Mouse (Mus musculus) neural tube, embryonic 12.5 days (tissue): ENCODE data around the gene Tnk1. TPM values are rescaled to one million over a fixed set of nuclear protein-coding genes. Genes with fewer than 3 reads are reported as not detected.

ENCODE experiments used
- ATAC-seq: fragments of 200-750 bp; cut with Nextera tagmentation; 2 replicates; pipeline ENCODE4 v1.8.0; 2017; ENCODE audit warnings: low read depth, mild to moderate bottlenecking, moderate TSS enrichment, moderate library complexity; ENCODE audit not compliant: low FRiP score
- H3K27ac ChIP-seq: fragments of 300-500 bp; sonication (generic); 2 replicates; pipeline ENCODE4 v1.5.1; 2016
- H3K27me3 ChIP-seq: fragments of 300-500 bp; sonication (generic); replicated peaks from 2 replicates; pipeline ENCODE4 v1.6.1; 2016; ENCODE audit warnings: mild to moderate bottlenecking
- H3K36me3 ChIP-seq: fragments of 300-500 bp; sonication (generic); 2 replicates; pipeline ENCODE4 v1.6.1; 2016; ENCODE audit warnings: mild to moderate bottlenecking
- H3K4me1 ChIP-seq: fragments of 300-500 bp; sonication (generic); 2 replicates; pipeline ENCODE4 v1.6.1; 2016
- H3K4me2 ChIP-seq: fragments of 300-500 bp; sonication (generic); replicated peaks from 2 replicates; pipeline ENCODE4 v1.6.1; 2016; ENCODE audit warnings: mild to moderate bottlenecking
- H3K4me3 ChIP-seq: fragments of 300-500 bp; sonication (generic); 2 replicates; pipeline ENCODE4 v1.5.1; 2016
- H3K9ac ChIP-seq: fragments of 300-500 bp; sonication (generic); 2 replicates; pipeline ENCODE4 v1.6.1; 2016; ENCODE audit warnings: mild to moderate bottlenecking
- H3K9me3 ChIP-seq: fragments of 300-500 bp; sonication (generic); 2 replicates; pipeline ENCODE4 v1.6.1; 2016; ENCODE audit warnings: mild to moderate bottlenecking
- WGBS: fragments of 180-500 bp; shearing (Covaris S2); methylation state at CpG from one replicate; pipeline ENCODE4 v1.1.7; 2016; 5-methylcytosine and 5-hydroxymethylcytosine counted together
- polyA plus RNA-seq: library from polyadenylated mRNA; unstranded; fragments of >200 nt; fragmentation: Nextera tagmentation; extraction: Ambion mirVana; gene quantifications from 2 replicates; pipeline ENCODE4 v1.2.1, GENCODE M21; 2016

Tnk1 gene
- polyA plus RNA-seq, 1 experiment from 2014 or later: 0.30 TPM

GRCm38 (mm10) chr11:69835326-69835965 lies 23.1 kb downstream of the Tnk1 start:
- peak overlapping the region; percentile 91 for H3K9ac ChIP-seq
- peak overlapping the region; percentile 90 for H3K4me2 ChIP-seq
- 2% methylated on average over 9 of the region's 9 CpGs for WGBS
- peak overlapping the region; percentile 84 for H3K4me3 ChIP-seq
- peaks cover 45% of the 10 kb centered on the region for H3K4me1 ChIP-seq
- no peaks in the 10 kb centered on the region for H3K9me3 ChIP-seq
- ATAC-seq: no peak
- H3K27ac ChIP-seq: no peak overlapping the region
- H3K36me3 ChIP-seq: peaks cover 31% of the 10 kb centered on the region
- peaks cover 7% of the 10 kb centered on the region for H3K27me3 ChIP-seq

DNA sequence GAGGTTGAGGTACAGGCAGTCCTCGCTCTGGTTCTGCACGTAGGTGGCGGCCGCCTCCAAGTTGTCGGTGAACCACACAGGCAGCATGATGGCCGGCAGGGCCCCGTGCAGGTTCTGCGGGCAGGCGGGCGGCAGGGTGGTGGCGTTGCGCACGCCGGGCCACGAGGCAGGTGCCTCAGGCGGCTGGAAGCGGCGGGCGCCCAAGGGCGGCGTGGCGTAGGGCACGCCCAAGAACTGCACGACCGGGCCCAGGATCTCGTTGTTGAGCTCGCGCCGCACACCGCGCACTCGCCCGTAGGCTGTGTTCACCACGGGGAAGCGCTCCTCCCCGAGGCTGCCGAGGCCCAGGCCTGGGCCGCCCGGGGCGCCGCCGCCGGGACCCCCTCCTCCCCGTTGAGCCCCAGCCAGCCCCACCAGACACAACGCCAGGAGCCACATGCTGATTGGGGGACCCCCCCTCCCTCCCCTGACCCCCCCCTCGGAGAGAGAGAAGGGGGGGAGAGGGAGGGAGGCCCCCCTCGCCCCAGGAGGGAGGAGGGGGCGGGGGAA lies 24.5 kb downstream of the Tnk1 start:
- Histone ChIP-seq H3K27me3 (peaks cover 7% of the 10 kb centered on the region), H3K36me3 (peaks cover 36% of the 10 kb centered on the region), H3K9ac (peak overlapping the region; percentile 91), H3K4me3 (peak overlapping the region; percentile 84), H3K4me1 (peaks cover 45% of the 10 kb centered on the region), H3K27ac (no peak overlapping the region), H3K9me3 (no peaks in the 10 kb centered on the region), H3K4me2 (peak overlapping the region; percentile 90)
- WGBS: 5% methylated on average over 46 of the region's 48 CpGs
- no peak for ATAC-seq

DNA sequence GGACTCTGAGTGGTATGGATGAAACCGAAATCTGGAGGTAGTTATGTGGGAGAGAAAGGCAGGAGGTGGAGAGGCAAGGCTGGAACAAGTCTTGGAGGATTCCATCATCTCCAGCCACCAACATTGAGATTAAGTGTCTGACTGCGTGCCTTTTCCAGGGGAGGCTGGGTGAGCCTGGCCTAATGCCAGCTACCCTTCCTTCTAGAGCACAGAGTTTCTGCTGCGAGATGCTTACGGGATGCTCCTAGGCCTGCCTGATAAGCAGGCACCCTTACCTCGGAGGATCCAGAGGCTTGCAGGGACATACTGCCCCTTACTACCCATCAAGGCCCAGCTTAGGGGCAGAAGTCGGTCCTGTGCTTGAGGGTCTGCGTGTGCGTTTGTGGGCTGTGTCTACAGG lies 25.0 kb downstream of the Tnk1 start:
- no peak overlapping the region for H3K27ac ChIP-seq
- peaks cover 7% of the 10 kb centered on the region for H3K27me3 ChIP-seq
- peaks cover 42% of the 10 kb centered on the region for H3K36me3 ChIP-seq
- no peak for ATAC-seq
- H3K4me1 ChIP-seq: peaks cover 46% of the 10 kb centered on the region
- WGBS: 54% methylated on average over 8 of the region's 8 CpGs
- H3K9me3 ChIP-seq: no peaks in the 10 kb centered on the region
- peak overlapping the region; percentile 91 for H3K9ac ChIP-seq
- peak overlapping the region; percentile 90 for H3K4me2 ChIP-seq
- H3K4me3 ChIP-seq: peak overlapping the region; percentile 84

DNA sequence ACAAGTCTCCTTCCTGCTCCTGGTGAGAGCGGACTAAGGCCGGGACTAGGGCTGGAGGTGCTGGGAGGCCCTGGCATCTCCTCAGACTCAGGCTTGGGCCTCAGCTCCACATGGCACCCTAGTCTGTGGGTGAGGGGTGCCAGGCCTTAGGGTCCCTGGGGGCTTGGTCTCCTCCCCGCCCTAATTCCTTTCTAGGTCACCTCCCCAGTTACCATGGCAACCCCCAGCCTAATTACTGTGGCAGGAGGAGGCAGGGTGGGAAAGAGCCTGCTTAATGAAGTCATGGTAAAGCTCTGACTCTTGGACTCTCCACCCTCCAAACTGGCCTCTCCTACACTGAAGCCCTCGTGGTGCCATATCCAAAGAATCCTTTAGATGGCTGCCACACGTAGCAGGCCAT lies 29.7 kb downstream of the Tnk1 start:
- WGBS: 65% methylated on average over 5 of the region's 5 CpGs
- Histone ChIP-seq H3K9me3 (no peaks in the 10 kb centered on the region), H3K27me3 (peaks cover 7% of the 10 kb centered on the region), H3K27ac (no peak overlapping the region), H3K36me3 (peaks cover 86% of the 10 kb centered on the region), H3K9ac (no peak overlapping the region), H3K4me2 (no peak overlapping the region), H3K4me3 (no peak overlapping the region), H3K4me1 (peaks cover 15% of the 10 kb centered on the region)
- no peak for ATAC-seq

DNA sequence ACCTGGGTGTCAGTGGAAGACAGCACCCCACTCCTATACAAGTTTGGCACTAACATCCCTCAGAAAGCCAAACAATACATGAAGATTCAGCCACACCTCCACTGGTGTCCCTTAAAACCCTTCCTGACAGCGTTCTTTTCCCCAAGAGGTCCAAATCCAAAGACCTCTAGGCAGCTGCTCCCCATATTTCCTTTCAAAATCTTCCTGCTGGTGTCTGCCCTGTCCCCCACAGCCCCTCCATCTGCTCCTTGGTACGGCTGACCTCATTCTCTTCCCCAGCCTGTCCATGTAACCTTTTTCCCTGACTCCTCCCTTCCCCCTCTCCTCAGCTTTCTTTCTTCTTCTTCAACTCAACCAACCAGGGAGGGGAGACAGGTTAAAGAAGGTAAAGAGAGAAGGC lies 35.1 kb downstream of the Tnk1 start:
- WGBS: 72% methylated on average over 2 of the region's 2 CpGs
- H3K4me2 ChIP-seq: no peak overlapping the region
- no peaks in the 10 kb centered on the region for H3K9me3 ChIP-seq
- H3K36me3 ChIP-seq: peaks cover 46% of the 10 kb centered on the region
- ATAC-seq: no peak
- H3K27ac ChIP-seq: no peak overlapping the region
- no peaks in the 10 kb centered on the region for H3K27me3 ChIP-seq
- H3K4me3 ChIP-seq: no peak overlapping the region
- H3K4me1 ChIP-seq: no peaks in the 10 kb centered on the region
- no peak overlapping the region for H3K9ac ChIP-seq

DNA sequence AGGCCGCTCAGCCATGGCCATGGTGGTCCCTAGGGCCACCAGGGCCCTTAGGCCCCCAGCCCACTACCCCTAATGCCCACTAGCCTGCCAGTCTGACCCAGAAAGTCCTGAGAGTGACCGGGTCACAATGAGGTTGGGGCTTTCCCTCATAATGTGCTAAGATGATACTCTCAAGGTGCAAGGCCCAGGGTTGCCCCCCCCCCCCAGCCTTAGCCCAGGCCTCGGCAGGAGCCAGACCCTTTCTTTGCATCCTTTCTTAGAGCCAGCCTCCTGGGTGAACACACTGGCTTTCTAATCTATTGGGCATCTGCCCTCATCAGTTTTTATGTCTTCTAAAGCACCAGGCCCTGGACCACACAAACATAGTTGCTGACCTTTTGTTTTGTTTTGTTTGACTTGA lies 36.5 kb downstream of the Tnk1 start, which contains the start of gene Spem1:
TSS of gene Spem1 (minus strand) at position 101 of the 400 bp plus-strand sequence.
- Histone ChIP-seq H3K27ac (no peak within 1 kb of the TSS), H3K4me2 (no peak within 1 kb of the TSS), H3K4me1 (no peaks in the 10 kb centered on the region), H3K9me3 (peaks cover 7% of the 10 kb centered on the region; the same call in 1 of the 2 replicates), H3K27me3 (no peaks in the 10 kb centered on the region), H3K9ac (no peak within 1 kb of the TSS), H3K4me3 (no peak within 1 kb of the TSS), H3K36me3 (peaks cover 32% of the 10 kb centered on the region)
- 91% methylated on average over 3 of the region's 3 CpGs for WGBS
- ATAC-seq: no peak

- WGBS: 92% methylated on average over 8 of the region's 8 CpGs
- H3K27ac ChIP-seq: no peak overlapping the region
- no peaks in the 10 kb centered on the region for H3K27me3 ChIP-seq
- H3K4me3 ChIP-seq: no peak overlapping the region
- no peaks in the 10 kb centered on the region for H3K4me1 ChIP-seq
- peaks cover 12% of the 10 kb centered on the region; the same call in 1 of the 2 replicates for H3K9me3 ChIP-seq
- peaks cover 2% of the 10 kb centered on the region; the same call in 1 of the 2 replicates for H3K36me3 ChIP-seq
- no peak for ATAC-seq
- H3K4me2 ChIP-seq: no peak overlapping the region
- no peak overlapping the region for H3K9ac ChIP-seq
Observed at GRCm38 (mm10) chr11:69818871-69819270, 39.7 kb downstream of the Tnk1 start.

DNA sequence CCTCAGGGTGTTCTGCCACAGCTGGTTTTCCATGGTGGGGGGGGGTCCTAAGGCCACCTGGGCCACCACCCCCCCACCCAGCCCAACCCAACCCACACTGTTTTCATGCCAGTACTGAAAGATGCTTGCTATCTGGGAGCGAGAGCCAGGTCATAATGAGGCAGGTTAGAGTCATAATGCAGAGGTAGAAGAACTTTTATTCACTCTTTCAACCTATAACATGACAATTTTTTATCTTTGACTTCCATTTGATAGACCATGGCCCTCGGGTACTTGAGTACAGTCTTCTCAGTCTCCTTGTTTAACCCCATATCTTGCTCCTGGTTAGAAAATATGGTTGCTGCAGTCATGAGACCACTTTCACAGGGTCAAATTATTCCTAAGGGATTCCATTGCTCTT lies 40.2 kb downstream of the Tnk1 start, which contains the start of gene Spem2:
TSS of gene Spem2 (minus strand) at position 101 of the 400 bp plus-strand sequence.
- no peak within 1 kb of the TSS for H3K4me2 ChIP-seq
- 81% methylated on average over 2 of the region's 2 CpGs for WGBS

GRCm38 (mm10) chr11:69816520-69816919 lies 42.0 kb downstream of the Tnk1 start:
- H3K9ac ChIP-seq: no peak overlapping the region
- no peaks in the 10 kb centered on the region for H3K4me1 ChIP-seq
- no peaks in the 10 kb centered on the region for H3K36me3 ChIP-seq
- WGBS: 92% methylated on average over 12 of the region's 12 CpGs
- no peak for ATAC-seq
- no peak overlapping the region for H3K4me3 ChIP-seq
- no peak overlapping the region for H3K27ac ChIP-seq
- no peaks in the 10 kb centered on the region for H3K27me3 ChIP-seq
- no peak overlapping the region for H3K4me2 ChIP-seq
- H3K9me3 ChIP-seq: peaks cover 12% of the 10 kb centered on the region; the same call in 1 of the 2 replicates

More for the DNA sequence above, 40.2 kb downstream of the Tnk1 start, which contains the start of gene Spem2:
- H3K9me3 ChIP-seq: peaks cover 12% of the 10 kb centered on the region; the same call in 1 of the 2 replicates
- no peaks in the 10 kb centered on the region for H3K36me3 ChIP-seq
- no peak within 1 kb of the TSS for H3K27ac ChIP-seq
- no peaks in the 10 kb centered on the region for H3K4me1 ChIP-seq
- ATAC-seq: no peak
- no peaks in the 10 kb centered on the region for H3K27me3 ChIP-seq
- H3K9ac ChIP-seq: no peak within 1 kb of the TSS
- no peak within 1 kb of the TSS for H3K4me3 ChIP-seq

DNA sequence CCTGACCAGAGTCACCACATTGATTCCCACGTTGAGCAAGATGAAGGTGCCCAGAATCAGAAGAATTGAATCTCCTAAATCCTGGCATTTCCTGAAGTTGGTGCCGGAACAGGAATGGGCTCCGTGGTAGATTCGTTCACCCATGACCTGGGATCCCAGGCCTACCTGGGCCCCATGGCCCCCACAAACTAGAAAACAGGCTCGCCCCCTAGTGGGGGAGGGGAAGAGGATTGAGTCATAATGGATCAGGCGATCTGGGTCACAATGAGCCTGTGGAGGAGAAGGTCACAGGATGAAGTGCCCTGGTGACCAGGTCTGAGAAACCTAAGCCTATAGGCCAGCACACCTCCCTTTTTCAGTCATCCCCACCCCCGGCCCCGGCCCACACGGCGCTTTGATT lies 43.4 kb downstream of the Tnk1 start, which contains the start of gene Gm39566:
TSS of gene Gm39566 (minus strand) at position 144 of the 400 bp plus-strand sequence.
- no peak within 1 kb of the TSS for H3K4me3 ChIP-seq
- no peak within 1 kb of the TSS for H3K4me2 ChIP-seq
- no peaks in the 10 kb centered on the region for H3K36me3 ChIP-seq
- 63% methylated on average over 10 of the region's 10 CpGs for WGBS
- no peak within 1 kb of the TSS for H3K27ac ChIP-seq
- peaks cover 12% of the 10 kb centered on the region; the same call in 1 of the 2 replicates for H3K9me3 ChIP-seq
- no peak within 1 kb of the TSS for H3K9ac ChIP-seq
- no peaks in the 10 kb centered on the region for H3K4me1 ChIP-seq
- no peak for ATAC-seq
- H3K27me3 ChIP-seq: no peaks in the 10 kb centered on the region

DNA sequence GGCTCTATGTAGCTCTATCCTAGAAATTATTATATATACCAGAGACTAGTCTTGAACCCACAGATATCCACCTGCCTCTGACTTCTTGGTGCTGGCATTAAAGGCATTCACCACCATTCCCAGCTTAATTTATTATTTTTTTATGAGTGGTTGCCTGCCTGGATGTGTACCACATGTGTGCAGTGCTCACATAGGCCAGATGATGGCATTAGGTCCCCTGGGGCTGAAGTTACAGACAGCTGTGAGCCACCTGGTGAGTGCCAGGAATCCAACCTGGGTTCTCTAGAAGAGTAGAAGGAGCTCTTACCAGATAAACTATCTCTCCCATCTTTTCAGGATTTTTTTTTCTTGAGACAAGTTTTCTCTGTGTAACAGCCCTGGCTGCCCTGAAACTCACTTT lies 48.2 kb downstream of the Tnk1 start:
- Histone ChIP-seq H3K9me3 (peaks cover 5% of the 10 kb centered on the region; the same call in 1 of the 2 replicates), H3K27ac (no peak overlapping the region)
- ATAC-seq: no peak

GRCm38 (mm10) chr11:69807641-69808040 lies 50.9 kb downstream of the Tnk1 start:
- no peak overlapping the region for H3K4me3 ChIP-seq
- 90% methylated on average over 2 of the region's 2 CpGs for WGBS
- peaks cover 25% of the 10 kb centered on the region for H3K4me1 ChIP-seq
- no peaks in the 10 kb centered on the region for H3K36me3 ChIP-seq
- H3K4me2 ChIP-seq: no peak overlapping the region
- peaks cover 5% of the 10 kb centered on the region; the same call in 1 of the 2 replicates for H3K9me3 ChIP-seq
- no peak overlapping the region for H3K27ac ChIP-seq
- peaks cover 51% of the 10 kb centered on the region for H3K27me3 ChIP-seq
- H3K9ac ChIP-seq: no peak overlapping the region
- no peak for ATAC-seq

More for the DNA sequence above, 48.2 kb downstream of the Tnk1 start:
- Histone ChIP-seq H3K4me1 (no peaks in the 10 kb centered on the region), H3K4me3 (no peak overlapping the region), H3K4me2 (no peak overlapping the region), H3K9ac (no peak overlapping the region), H3K27me3 (peaks cover 25% of the 10 kb centered on the region), H3K36me3 (no peaks in the 10 kb centered on the region)
